Mouse (Mus musculus) megakaryocyte-erythroid progenitor cell, adult 5-6 weeks (primary cell): ENCODE data around the gene Faap100. TPM values are rescaled to one million over a fixed set of nuclear protein-coding genes. Genes with fewer than 3 reads are reported as not detected.
"Not testable (repeated sequence)": the region's sequence is repeated elsewhere in the genome, so short reads cannot be mapped to it uniquely, and the experiment has no call there.

Source experiments
- ATAC-seq: replicated peaks from 2 replicates; pipeline ENCODE4 v1.8.0; 2016; ENCODE audit warnings: mild to moderate bottlenecking, inconsistent platforms; ENCODE audit not compliant: severe bottlenecking, poor library complexity, low FRiP score, low TSS enrichment
- total RNA-seq, 2 experiments: library from RNA; stranded (forward) in 1 of 2; stranded (reverse) in 1 of 2; fragments of 200-1000, 215-1000 nt in 1 of 2; fragments of >200 nt in 1 of 2; fragmentation: Nextera tagmentation in 1 of 2; gene quantifications; 2 replicates each; pipeline ENCODE4 v1.2.3; 2014 to 2017

Faap100 gene
- 31.0 and 34.7 TPM in 2 replicates for total RNA-seq (2014; fragmentation: Nextera tagmentation)
- total RNA-seq (2017), result 11.3 and 11.6 TPM in 2 replicates

- peak; percentile 80 for ATAC-seq
Observed at GRCm38 (mm10) chr11:120378611-120379540, at the start of gene Faap100. Gene Faap100 (minus strand): TSS chr11:120378764.

GRCm38 (mm10) chr11:120426727-120427126 is 48.2 kb upstream of the Faap100 start:
- no peak for ATAC-seq

- peak; percentile 78 for ATAC-seq
Observed at GRCm38 (mm10) chr11:120423569-120424295, 45.2 kb upstream of the Faap100 start.

GRCm38 (mm10) chr11:120422651-120423568 is 44.3 kb upstream of the Faap100 start:
- no peak for ATAC-seq

- no peak for ATAC-seq
Observed at GRCm38 (mm10) chr11:120418592-120418991, 40.0 kb upstream of the Faap100 start.

GRCm38 (mm10) chr11:120417852-120418251 is 39.3 kb upstream of the Faap100 start:
- no peak for ATAC-seq

- not testable (repeated sequence) for ATAC-seq
Observed at GRCm38 (mm10) chr11:120413621-120414020, 35.1 kb upstream of the Faap100 start.

- no peak for ATAC-seq
Observed at GRCm38 (mm10) chr11:120406445-120406844, 27.9 kb upstream of the Faap100 start.

GRCm38 (mm10) chr11:120405867-120406266 is 27.3 kb upstream of the Faap100 start:
- peak; percentile 97 for ATAC-seq

GRCm38 (mm10) chr11:120404814-120405213 is 26.2 kb upstream of the Faap100 start:
- ATAC-seq, result no peak

- peak; percentile 83 for ATAC-seq
Observed at GRCm38 (mm10) chr11:120399319-120399718, 20.8 kb upstream of the Faap100 start.

GRCm38 (mm10) chr11:120397602-120398001 is 19.0 kb upstream of the Faap100 start:
- ATAC-seq, result no peak

GRCm38 (mm10) chr11:120395661-120396060 is 17.1 kb upstream of the Faap100 start:
- ATAC-seq, result no peak

GRCm38 (mm10) chr11:120388580-120388979 is 10.0 kb upstream of the Faap100 start:
- ATAC-seq, result no peak

GRCm38 (mm10) chr11:120387157-120387556 is 8.6 kb upstream of the Faap100 start:
- ATAC-seq, result 0 out of 2 replicates have a peak, but pooled peaks have one; percentile 15

- no peak for ATAC-seq
Observed at GRCm38 (mm10) chr11:120386632-120387031, 8.1 kb upstream of the Faap100 start.

- no peak for ATAC-seq
Observed at GRCm38 (mm10) chr11:120382509-120382908, 3.9 kb upstream of the Faap100 start.

GRCm38 (mm10) chr11:120381157-120381556 is 2.6 kb upstream of the Faap100 start:
- no peak for ATAC-seq

- no peak for ATAC-seq
Observed at GRCm38 (mm10) chr11:120380271-120380670, 1.7 kb upstream of the Faap100 start.
